Mouse (Mus musculus) lung, postnatal 36 days (tissue): ENCODE measurements around the gene Wdfy4.
A peak's percentile ranks its signal among the peaks of the same experiment; 100 is the strongest.

ENCODE experiments used
- DNase-seq: peaks from one replicate; pipeline ENCODE4 v3.0.0; 2022; ENCODE audit warnings: mixed read lengths

The Wdfy4 gene

GRCm38 (mm10) chr14:32964742-32965141 lies 220.6 kb downstream of the Wdfy4 start:
- no peak for DNase-seq

- DNase-seq: peak; percentile 60
Measured at GRCm38 (mm10) chr14:32960481-32960880, 224.8 kb downstream of the Wdfy4 start.

GRCm38 (mm10) chr14:32958671-32959070 lies 226.6 kb downstream of the Wdfy4 start:
- DNase-seq: peak; percentile 50

- DNase-seq: peak; percentile 44
Measured at GRCm38 (mm10) chr14:32956486-32956885, 228.8 kb downstream of the Wdfy4 start.

- DNase-seq: peak; percentile 59
Measured at GRCm38 (mm10) chr14:32950312-32951301, 234.7 kb downstream of the Wdfy4 start.

GRCm38 (mm10) chr14:32947512-32947911 lies 237.8 kb downstream of the Wdfy4 start:
- DNase-seq: no peak

GRCm38 (mm10) chr14:32939217-32939616 lies 246.1 kb downstream of the Wdfy4 start:
- no peak for DNase-seq

GRCm38 (mm10) chr14:32934064-32934463 lies 251.2 kb downstream of the Wdfy4 start:
- no peak for DNase-seq

- no peak for DNase-seq
Measured at GRCm38 (mm10) chr14:32932220-32932619, 253.1 kb downstream of the Wdfy4 start.

GRCm38 (mm10) chr14:32931709-32932108 lies 253.6 kb downstream of the Wdfy4 start:
- DNase-seq: peak; percentile 38

GRCm38 (mm10) chr14:32923871-32924270 lies 261.4 kb downstream of the Wdfy4 start:
- no peak for DNase-seq

- DNase-seq: no peak
Measured at GRCm38 (mm10) chr14:32917919-32918318, 267.4 kb downstream of the Wdfy4 start.

- peak; percentile 60 for DNase-seq
Measured at GRCm38 (mm10) chr14:32915360-32915759, 269.9 kb downstream of the Wdfy4 start.

GRCm38 (mm10) chr14:32911187-32911586 lies 274.1 kb downstream of the Wdfy4 start:
- peak; percentile 52 for DNase-seq
